Mouse (Mus musculus): Measurements from ENCODE around the gene Apex1.
"Not testable (repeated sequence)": the region's sequence is repeated elsewhere in the genome, so short reads cannot be mapped to it uniquely, and the experiment has no call there.

Apex1 gene

GRCm38 (mm10) chr14:50924281-50925064 lies at the start of gene Apex1, which contains the start of gene Osgep:
Gene Apex1 (plus strand): TSS chr14:50924968.
Gene Osgep (minus strand): TSS chr14:50924893.
- peak; percentile 97 to 98 for DNase-seq

GRCm38 (mm10) chr14:50875175-50875574 lies 49.6 kb upstream of the Apex1 start:
- no peak for DNase-seq

GRCm38 (mm10) chr14:50875591-50876230 lies 49.1 kb upstream of the Apex1 start:
- no peak for DNase-seq

- no peak for DNase-seq
Observed at GRCm38 (mm10) chr14:50876236-50876950, 48.4 kb upstream of the Apex1 start.

- no peak for DNase-seq
Observed at GRCm38 (mm10) chr14:50891621-50892020, 33.1 kb upstream of the Apex1 start.

GRCm38 (mm10) chr14:50892091-50892490 lies 32.7 kb upstream of the Apex1 start:
- no peak for DNase-seq

DNA sequence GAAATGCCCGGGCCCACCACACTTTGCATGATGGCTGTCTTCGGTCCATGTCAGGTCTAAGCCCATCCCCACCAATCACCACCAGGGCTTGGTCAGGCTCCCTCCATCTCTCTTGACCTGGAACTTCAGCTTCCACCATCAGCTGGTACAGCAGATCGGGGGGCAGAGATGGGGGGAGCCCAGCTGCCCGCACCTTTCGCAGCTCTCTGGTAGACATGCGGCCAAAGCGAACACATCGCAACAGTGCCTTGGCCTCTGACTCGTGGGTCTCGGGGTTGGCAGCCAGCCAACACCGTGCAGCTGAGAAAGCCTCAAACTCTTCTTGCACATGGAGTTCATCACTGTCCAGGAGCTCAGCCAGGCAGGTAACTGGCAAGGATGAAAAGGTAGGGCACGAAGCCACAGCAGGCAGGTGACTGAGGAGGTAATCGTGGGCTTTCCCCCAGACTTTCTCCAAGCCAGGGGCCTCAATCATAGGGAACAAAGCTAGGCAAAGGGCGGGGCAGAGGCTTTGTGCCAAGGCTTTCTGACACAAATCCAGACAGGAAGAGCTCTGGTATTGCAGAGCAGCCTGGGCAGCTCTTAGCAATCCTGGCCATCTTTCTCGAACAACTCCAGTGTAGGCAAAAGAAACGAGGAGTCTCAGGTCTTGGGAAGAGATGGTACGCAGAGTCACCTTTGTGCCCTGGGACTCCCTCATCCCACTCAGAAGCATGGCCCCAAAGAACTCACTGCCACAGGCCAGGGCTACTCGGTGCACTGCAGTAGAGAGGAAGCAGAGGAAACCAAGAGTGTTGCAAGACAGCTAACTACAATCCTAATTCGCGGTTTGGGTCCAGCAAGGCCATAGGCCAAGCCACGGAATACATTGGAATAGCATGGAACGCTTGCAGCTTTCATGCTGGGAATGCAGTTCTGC lies 32.0 kb upstream of the Apex1 start:
- no peak for DNase-seq

GRCm38 (mm10) chr14:50895407-50895806 lies 29.4 kb upstream of the Apex1 start:
- DNase-seq: no peak

- DNase-seq: peak; percentile 49 to 65
Observed at GRCm38 (mm10) chr14:50895985-50896746, 28.6 kb upstream of the Apex1 start.

GRCm38 (mm10) chr14:50896747-50897373 lies 27.9 kb upstream of the Apex1 start:
- peak in 1 of 2 experiments; percentile 26 for DNase-seq

DNA sequence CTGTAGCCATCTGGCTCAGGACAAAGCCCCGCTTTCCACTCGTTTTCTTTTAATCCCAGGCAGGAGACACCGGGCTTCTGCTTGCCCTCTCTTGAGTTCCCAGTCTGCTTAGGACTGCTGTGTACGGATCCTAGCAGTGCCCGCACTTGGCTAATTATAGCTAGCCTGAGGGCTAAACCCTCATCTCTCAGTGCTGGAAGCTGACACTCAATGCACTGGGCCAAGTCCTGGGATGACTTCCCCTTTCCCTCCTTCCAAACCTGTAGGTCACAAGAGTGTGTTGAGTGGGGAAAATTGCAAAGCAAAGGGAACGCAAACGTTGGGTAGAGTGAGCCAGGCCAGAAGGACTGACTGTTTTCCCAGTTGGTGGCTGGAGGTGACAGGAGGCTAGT lies 27.4 kb upstream of the Apex1 start, which contains the start of gene Klhl33:
TSS of gene Klhl33 (minus strand) at position 134 of the 392 bp plus-strand sequence.
- no peak for DNase-seq

DNA sequence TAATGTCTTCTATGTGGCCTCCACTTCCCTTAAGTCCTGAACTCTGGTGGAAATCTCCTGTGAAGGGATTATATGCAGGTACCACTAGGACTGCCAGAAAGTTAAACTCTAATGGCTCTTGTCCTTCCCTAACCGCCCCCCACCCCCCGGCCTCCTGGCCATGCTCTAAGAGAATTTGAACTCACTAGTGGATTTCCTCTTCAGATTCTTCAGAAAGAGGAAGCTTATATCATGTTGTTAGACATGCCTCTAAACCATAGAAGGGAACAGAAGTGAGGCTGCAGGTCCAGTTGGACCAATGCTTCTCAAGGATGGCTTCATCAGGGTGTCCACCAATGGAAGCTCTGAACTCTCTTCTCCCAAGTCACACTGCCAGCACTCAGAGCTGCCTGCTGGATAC lies 26.8 kb upstream of the Apex1 start:
- not testable (repeated sequence) for DNase-seq

- DNase-seq: peak; percentile 19 to 57
Observed at GRCm38 (mm10) chr14:50903973-50904827, 20.6 kb upstream of the Apex1 start.

GRCm38 (mm10) chr14:50904828-50905129 lies 20.0 kb upstream of the Apex1 start:
- DNase-seq: no peak

DNA sequence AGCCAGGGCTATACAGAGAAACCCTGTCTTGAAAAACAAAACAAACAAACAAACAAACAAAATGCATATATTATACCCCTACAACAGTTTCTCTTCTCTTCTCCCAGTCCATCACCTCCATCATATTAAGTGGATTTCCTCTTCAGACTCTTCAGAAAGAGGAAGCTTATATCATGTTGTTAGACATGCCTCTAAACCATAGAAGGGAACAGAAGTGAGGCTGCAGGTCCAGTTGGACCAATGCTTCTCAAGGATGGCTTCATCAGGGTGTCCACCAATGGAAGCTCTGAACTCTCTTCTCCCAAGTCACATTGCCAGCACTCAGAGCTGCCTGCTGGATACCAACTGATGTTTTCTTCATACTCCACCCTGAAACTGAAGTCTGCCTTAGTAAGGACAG lies 19.4 kb upstream of the Apex1 start:
- DNase-seq: not testable (repeated sequence)

DNA sequence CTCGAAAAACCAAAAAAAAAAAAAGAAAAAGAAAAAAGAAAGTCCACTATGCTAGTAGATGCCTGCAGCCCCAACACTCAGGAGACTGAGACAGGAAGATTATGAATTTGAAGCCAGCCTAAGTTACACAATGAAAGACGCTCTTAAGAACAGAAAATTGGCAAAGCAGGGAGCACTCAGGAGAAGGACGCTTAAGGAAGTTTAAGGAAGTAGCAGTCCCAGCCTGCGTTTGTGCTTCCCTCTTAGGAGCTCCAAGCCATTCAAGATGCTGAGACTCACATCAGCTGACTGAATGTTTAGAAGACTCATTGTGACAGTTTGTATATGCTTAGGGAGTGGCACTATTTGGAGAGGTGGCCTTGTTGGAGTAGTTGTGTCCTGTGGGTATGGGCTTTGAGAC lies 16.6 kb upstream of the Apex1 start:
- DNase-seq: no peak

DNA sequence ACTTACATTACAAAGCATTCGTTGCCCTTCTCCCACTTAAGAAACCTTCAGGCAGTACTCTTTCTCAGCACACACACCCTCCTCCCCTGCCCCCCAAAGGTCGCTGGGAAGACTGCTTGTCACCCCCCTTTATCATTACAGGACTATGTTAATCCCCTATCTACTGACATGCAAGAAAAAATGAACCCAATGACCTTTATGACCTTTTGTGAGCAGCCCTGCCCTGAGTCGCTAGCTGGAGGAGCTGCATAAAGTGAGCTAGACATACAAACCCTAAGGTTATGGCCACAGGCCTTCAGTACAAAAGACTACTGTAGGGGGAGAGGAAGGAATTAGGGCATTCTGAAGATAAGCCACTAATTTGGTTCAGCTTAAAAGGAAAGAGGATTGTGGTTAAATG lies 13.4 kb upstream of the Apex1 start:
- no peak for DNase-seq

DNA sequence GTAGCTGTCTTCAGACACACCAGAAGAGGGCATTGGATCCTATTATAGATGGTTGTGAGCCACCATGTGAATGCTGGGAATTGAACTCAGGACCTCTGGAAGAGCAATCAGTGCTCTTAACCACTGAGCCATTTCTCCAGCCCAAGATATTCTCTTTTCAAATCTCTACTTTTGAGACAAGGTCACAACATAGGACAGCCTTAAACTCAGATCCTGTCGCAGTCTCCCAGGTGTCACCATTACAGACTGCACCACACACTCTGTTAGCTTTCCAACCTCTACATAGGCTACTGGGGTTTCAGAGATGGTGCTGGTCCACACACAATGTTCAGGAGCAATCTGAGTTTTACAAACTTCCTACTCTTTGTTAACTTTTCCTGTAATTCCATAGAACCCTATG lies 1.3 kb upstream of the Apex1 start:
- DNase-seq: not testable (repeated sequence)

DNA sequence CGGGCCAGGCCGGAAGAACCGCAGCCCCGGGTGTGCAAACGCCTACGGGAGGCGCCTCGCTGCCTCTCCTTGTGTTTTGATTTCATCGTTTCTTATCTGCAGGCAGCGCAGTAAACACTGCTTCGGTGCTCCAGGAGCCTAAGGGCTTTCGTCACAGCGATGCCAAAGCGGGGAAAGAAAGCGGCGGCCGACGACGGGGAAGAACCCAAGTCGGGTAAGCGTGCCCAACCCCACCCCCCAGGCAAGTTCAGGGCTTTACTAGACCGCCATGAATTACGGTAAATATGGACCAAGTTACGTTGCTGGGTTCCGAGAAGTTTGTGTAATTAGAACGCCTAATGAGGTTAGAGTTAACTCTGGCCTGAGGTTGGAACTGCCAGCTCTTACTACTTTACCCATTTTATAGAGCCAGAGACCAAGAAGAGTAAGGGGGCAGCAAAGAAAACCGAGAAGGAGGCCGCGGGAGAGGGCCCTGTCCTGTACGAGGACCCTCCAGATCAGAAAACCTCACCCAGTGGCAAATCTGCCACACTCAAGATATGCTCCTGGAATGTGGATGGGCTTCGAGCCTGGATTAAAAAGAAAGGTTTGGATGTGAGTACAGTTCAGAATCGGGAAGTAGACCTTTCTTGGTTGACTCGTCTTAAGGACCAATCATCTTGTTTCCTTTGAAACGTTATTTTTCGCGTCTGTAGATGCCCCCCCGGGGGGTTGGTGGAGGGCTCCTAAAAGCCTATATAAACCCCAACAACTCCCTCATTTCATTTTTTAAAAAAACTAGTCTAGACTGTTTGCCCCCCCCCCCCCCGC lies 548 bp downstream of the Apex1 start:
- no peak for DNase-seq

Measured in kidney, postnatal 36 days (tissue).